Mouse (Mus musculus) midbrain, embryonic 13.5 days (tissue): ENCODE results near the gene Nckap1l. TPM values are rescaled to one million over a fixed set of nuclear protein-coding genes. Genes with fewer than 3 reads are reported as not detected.
A peak's percentile ranks its signal among the peaks of the same experiment; 100 is the strongest.
"Not testable (repeated sequence)": the region's sequence is repeated elsewhere in the genome, so short reads cannot be mapped to it uniquely, and the experiment has no call there.

Experiments used
- ATAC-seq: fragments of 200-750 bp; cut with Nextera tagmentation; 2 replicates; pipeline ENCODE4 v1.8.0; 2017; ENCODE audit warnings: mild to moderate bottlenecking, moderate TSS enrichment, moderate library complexity
- H3K27ac ChIP-seq: fragments of 300-500 bp; sonication (generic); 2 replicates; pipeline ENCODE4 v1.5.1; 2015; ENCODE audit warnings: inconsistent platforms, mild to moderate bottlenecking, moderate library complexity
- H3K27me3 ChIP-seq: fragments of 300-500 bp; sonication (generic); 2 replicates; pipeline ENCODE4 v1.6.1; 2015; ENCODE audit warnings: mild to moderate bottlenecking, inconsistent platforms
- H3K36me3 ChIP-seq: fragments of 300-500 bp; sonication (generic); 2 replicates; pipeline ENCODE4 v1.6.1; 2015; ENCODE audit warnings: mild to moderate bottlenecking, inconsistent platforms
- H3K4me1 ChIP-seq: fragments of 300-500 bp; sonication (generic); replicated peaks from 2 replicates; pipeline ENCODE4 v1.6.1; 2015; ENCODE audit warnings: inconsistent platforms
- H3K4me2 ChIP-seq: fragments of 300-500 bp; sonication (generic); replicated peaks from 2 replicates; pipeline ENCODE4 v1.6.1; 2015; ENCODE audit warnings: moderate library complexity, mild to moderate bottlenecking, inconsistent platforms
- H3K4me3 ChIP-seq: fragments of 300-500 bp; sonication (generic); replicated peaks from 2 replicates; pipeline ENCODE4 v1.5.1; 2015; ENCODE audit warnings: mild to moderate bottlenecking, inconsistent platforms
- H3K9ac ChIP-seq: fragments of 300-500 bp; sonication (generic); replicated peaks from 2 replicates; pipeline ENCODE4 v1.6.1; 2015; ENCODE audit warnings: mild to moderate bottlenecking, inconsistent platforms
- H3K9me3 ChIP-seq: fragments of 300-500 bp; sonication (generic); 2 replicates; pipeline ENCODE4 v1.6.1; 2016; ENCODE audit warnings: mild to moderate bottlenecking, inconsistent platforms
- WGBS: fragments of 180-500 bp; shearing (Covaris S2); methylation state at CpG from one replicate; pipeline ENCODE4 v1.1.7; 2015; 5-methylcytosine and 5-hydroxymethylcytosine counted together
- polyA plus RNA-seq: library from polyadenylated mRNA; unstranded; fragments of >200 nt; fragmentation: Nextera tagmentation; extraction: Ambion mirVana; gene quantifications from 2 replicates; pipeline ENCODE4 v1.2.1, GENCODE M21; 2015

Gene Nckap1l
- 1.2 and 1.8 TPM in 2 replicates for polyA plus RNA-seq

DNA sequence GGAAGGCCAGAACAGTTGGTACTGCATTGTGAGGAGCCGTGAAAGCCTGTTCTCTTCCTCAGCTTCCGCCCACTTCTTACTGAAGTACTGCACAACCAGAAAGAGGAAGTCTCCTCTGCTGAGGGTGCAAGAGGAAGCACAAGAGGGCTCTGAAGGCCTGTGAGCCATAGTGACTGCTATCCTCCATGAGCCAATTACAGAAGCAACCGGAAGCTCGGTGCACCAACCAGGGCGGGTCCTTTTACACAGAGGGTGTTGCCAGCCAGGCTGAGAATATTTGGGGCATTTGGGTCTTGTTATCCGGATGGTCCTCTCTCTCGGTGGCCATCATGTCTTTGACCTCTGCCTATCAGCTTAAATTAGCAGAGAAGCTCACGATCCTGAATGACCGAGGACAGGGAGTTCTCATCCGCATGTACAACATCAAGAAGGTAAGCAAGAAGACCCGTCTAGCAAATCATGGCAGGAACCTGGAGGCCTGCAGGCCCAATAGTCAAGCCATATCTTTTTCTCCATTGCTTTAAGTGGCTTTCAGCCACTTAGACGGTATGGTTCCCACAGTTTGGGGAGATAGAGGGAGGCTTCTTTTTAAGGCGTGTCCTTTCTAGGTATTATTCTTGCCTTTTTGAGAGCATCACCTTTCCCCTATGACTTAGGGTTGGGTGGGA lies at the start of gene Nckap1l:
TSS of gene Nckap1l (plus strand) at position 244 of the 668 bp plus-strand sequence.
- Histone ChIP-seq H3K9me3 (no peaks in the 10 kb centered on the region), H3K27me3 (no peaks in the 10 kb centered on the region), H3K9ac (no peak within 1 kb of the TSS), H3K27ac (no peak within 1 kb of the TSS), H3K4me1 (no peaks in the 10 kb centered on the region), H3K4me2 (no peak within 1 kb of the TSS), H3K4me3 (no peak within 1 kb of the TSS), H3K36me3 (no peaks in the 10 kb centered on the region)
- ATAC-seq = no peak
- 91% methylated on average over 13 of the region's 13 CpGs for WGBS

- not testable (repeated sequence) for ATAC-seq, H3K4me1 ChIP-seq, H3K9ac ChIP-seq, H3K4me3 ChIP-seq, H3K27me3 ChIP-seq, H3K9me3 ChIP-seq, H3K36me3 ChIP-seq, H3K4me2 ChIP-seq, H3K27ac ChIP-seq
- 92% methylated on average over 2 of the region's 3 CpGs for WGBS
These were observed 48.0 kb upstream of the Nckap1l start for GRCm38 (mm10) chr15:103405586-103405985.

DNA sequence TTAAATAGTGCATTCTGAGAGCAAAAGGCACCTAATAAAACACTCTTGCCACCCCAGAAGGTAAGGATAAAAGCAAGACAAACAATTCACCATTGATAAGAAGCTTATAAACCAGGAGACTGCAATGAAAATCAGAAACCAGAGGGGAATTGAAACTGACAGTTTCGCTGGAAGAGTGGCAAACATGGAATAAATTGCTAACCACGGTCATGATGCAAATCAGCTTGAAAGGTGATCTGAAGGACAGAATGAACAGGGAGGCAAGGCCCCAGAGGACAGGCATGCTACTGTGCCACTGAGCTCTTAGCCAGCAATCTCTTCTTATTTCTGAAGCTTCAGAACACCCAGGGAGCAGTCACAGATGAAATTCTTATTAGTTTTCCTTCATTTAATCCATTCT lies 26.6 kb upstream of the Nckap1l start:
- no peaks in the 10 kb centered on the region for H3K27me3 ChIP-seq
- no peak overlapping the region for H3K4me2 ChIP-seq
- no peaks in the 10 kb centered on the region for H3K36me3 ChIP-seq
- 0 out of 2 replicates have a peak, but pooled peaks have one; percentile 30 for ATAC-seq
- H3K27ac ChIP-seq = peak overlapping the region; percentile 31; the same call in 1 of the 2 replicates
- peaks cover 8% of the 10 kb centered on the region; the same call in 1 of the 2 replicates for H3K4me1 ChIP-seq
- 17% methylated on average over 2 of the region's 2 CpGs for WGBS
- H3K9me3 ChIP-seq = no peaks in the 10 kb centered on the region
- no peak overlapping the region for H3K4me3 ChIP-seq
- no peak overlapping the region for H3K9ac ChIP-seq

GRCm38 (mm10) chr15:103430241-103430640 lies 23.4 kb upstream of the Nckap1l start, which contains the start of gene Gtsf1:
Gtsf1 (minus strand) TSS chr15:103430470.
- Histone ChIP-seq H3K4me2 (no peak within 1 kb of the TSS), H3K9me3 (no peaks in the 10 kb centered on the region), H3K4me1 (peaks cover 8% of the 10 kb centered on the region; the same call in 1 of the 2 replicates), H3K27me3 (no peaks in the 10 kb centered on the region), H3K27ac (no peak within 1 kb of the TSS), H3K4me3 (no peak within 1 kb of the TSS), H3K9ac (no peak within 1 kb of the TSS), H3K36me3 (no peaks in the 10 kb centered on the region)
- 94% methylated on average over 16 of the region's 16 CpGs for WGBS
- ATAC-seq = no peak

GRCm38 (mm10) chr15:103445966-103446365 lies 7.6 kb upstream of the Nckap1l start:
- H3K27ac ChIP-seq, H3K27me3 ChIP-seq, H3K4me1 ChIP-seq, H3K9ac ChIP-seq, H3K4me2 ChIP-seq, H3K4me3 ChIP-seq, H3K36me3 ChIP-seq, ATAC-seq, H3K9me3 ChIP-seq: not testable (repeated sequence)
- 86% methylated on average over 4 of the region's 4 CpGs for WGBS

DNA sequence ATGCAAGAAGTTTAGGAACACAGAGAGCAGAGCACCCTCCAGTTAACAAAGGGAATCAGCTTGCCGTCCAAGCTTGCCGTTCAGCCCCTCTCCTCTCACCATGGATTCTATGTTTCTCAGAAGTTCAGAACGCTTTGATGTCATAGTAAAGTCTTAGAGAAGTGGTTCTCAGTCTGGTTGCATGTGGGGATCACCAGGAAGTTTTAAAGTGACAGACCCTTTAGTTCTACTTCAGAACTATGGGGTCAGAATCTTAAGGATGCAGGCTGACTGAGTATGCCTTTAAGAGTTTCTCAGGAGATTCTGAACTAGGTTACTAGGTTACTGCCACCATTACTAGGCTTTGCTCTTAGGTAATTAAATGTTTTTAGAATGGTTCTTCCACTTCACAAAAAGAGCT lies 5.2 kb upstream of the Nckap1l start, which contains the start of gene Gtsf2:
TSS of gene Gtsf2 (minus strand) at position 101 of the 400 bp plus-strand sequence.
- H3K9ac ChIP-seq = no peak within 1 kb of the TSS
- H3K27me3 ChIP-seq = no peaks in the 10 kb centered on the region
- WGBS = 13% methylated on average over 3 of the region's 3 CpGs
- H3K4me1 ChIP-seq = no peaks in the 10 kb centered on the region
- no peak within 1 kb of the TSS for H3K4me3 ChIP-seq
- H3K27ac ChIP-seq = no peak within 1 kb of the TSS
- no peaks in the 10 kb centered on the region for H3K9me3 ChIP-seq
- H3K4me2 ChIP-seq = no peak within 1 kb of the TSS
- ATAC-seq = no peak
- H3K36me3 ChIP-seq = no peaks in the 10 kb centered on the region

DNA sequence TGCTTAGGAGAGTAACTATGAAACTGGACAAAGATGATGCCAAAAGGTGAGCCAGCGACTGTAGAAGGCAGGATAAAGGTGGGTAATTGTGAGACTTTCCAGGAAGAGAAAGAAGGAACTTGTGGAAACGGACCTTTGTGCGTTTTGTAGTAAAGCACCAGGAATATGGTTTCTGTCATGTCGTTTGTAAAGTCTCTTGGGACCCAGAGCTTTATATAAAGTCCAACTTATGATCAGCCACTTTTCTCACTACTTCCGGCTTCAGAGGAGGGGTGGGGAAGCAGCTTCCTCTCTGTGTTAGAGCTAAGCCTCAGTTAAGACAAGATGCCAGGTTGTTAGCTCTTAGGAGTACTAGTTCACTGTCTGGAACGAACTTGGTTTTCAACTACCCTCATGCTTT lies 855 bp downstream of the Nckap1l start:
- no peak overlapping the region for H3K27ac ChIP-seq
- H3K4me3 ChIP-seq = no peak overlapping the region
- no peaks in the 10 kb centered on the region for H3K4me1 ChIP-seq
- no peaks in the 10 kb centered on the region for H3K9me3 ChIP-seq
- no peak overlapping the region for H3K9ac ChIP-seq
- H3K27me3 ChIP-seq = no peaks in the 10 kb centered on the region
- no peak for ATAC-seq
- WGBS = 90% methylated on average over 6 of the region's 6 CpGs
- H3K4me2 ChIP-seq = no peak overlapping the region
- no peaks in the 10 kb centered on the region for H3K36me3 ChIP-seq

DNA sequence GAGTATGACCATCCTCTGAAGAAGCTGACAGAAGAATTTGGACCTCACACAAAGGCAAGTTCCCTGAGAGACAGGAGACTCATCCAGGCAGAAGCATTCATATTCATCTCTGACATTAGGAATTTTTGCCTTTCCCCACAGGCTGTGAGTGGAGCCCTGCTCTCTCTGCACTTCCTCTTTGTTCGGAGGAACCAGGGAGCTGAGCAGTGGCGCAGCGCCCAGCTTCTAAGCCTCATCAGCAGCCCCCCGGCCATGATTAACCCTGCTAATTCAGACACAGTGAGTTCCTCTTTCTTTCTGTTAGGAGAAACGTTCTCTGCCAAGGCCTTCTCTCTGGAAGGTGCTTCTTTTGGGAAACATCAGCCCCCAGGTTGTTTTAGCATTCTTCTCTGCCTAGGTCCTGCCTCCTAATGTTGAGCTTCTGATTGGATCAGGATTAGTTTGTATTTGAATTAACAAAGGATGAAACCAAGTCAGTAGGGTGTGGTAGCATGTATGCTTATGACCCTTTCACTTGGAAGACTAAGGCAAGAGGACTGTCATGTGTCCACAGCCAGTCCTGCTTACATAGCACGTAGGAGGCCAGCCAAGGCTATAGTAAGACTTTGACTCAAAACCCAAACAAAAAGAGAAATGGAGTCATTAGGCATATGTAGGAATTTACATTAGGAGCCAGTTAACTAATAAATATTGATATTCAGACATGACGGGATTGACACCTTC lies 9.1 kb downstream of the Nckap1l start:
- no peaks in the 10 kb centered on the region for H3K4me1 ChIP-seq
- H3K27ac ChIP-seq = no peak overlapping the region
- no peaks in the 10 kb centered on the region for H3K36me3 ChIP-seq
- 73% methylated on average over 7 of the region's 7 CpGs for WGBS
- no peak overlapping the region for H3K4me2 ChIP-seq
- H3K9ac ChIP-seq = no peak overlapping the region
- no peak for ATAC-seq
- no peaks in the 10 kb centered on the region for H3K9me3 ChIP-seq
- H3K27me3 ChIP-seq = no peaks in the 10 kb centered on the region
- H3K4me3 ChIP-seq = no peak overlapping the region

DNA sequence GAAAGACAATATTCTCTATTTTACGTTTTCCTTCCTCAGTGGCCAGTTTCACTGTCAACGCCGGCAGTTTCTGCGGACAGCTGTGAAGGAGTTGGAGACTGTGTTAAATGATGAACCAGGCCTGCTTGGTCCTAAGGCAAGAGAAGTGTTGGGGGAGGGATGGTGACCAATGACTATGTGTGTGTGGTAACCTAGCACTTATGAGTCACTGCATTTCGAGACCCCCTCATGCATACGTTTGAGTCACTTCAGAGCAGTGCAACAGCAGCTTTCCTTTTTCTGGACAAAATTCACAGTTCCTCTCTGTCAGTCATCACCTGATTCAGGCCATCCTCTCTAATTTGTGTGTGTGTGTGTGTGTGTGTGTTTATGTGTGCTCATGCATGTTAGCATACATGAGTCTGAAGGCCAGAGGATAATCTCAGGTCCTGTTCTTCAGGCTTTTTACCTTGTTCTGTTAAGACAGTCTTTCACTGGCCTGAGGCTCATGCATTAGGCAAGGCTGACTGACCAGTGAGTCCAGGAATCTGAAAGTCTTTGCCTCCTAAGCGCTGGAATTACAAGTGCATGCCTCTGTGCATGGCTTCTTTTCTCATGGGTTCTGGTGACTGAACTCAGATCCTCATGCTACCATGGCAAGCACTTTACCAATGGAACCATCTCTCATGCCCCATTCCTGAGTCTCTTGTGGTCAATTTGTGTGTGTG lies 18.0 kb downstream of the Nckap1l start:
- no peaks in the 10 kb centered on the region for H3K4me1 ChIP-seq
- WGBS = 85% methylated on average over 7 of the region's 7 CpGs
- no peak overlapping the region for H3K9ac ChIP-seq
- H3K27ac ChIP-seq = no peak overlapping the region
- ATAC-seq = no peak
- no peaks in the 10 kb centered on the region for H3K9me3 ChIP-seq
- H3K27me3 ChIP-seq = no peaks in the 10 kb centered on the region
- H3K36me3 ChIP-seq = no peaks in the 10 kb centered on the region
- no peak overlapping the region for H3K4me2 ChIP-seq
- H3K4me3 ChIP-seq = no peak overlapping the region

GRCm38 (mm10) chr15:103472265-103472664 lies 18.7 kb downstream of the Nckap1l start:
- no peak overlapping the region for H3K4me3 ChIP-seq
- WGBS = 72% methylated on average over 3 of the region's 3 CpGs
- no peak overlapping the region for H3K9ac ChIP-seq
- H3K4me2 ChIP-seq = no peak overlapping the region
- H3K9me3 ChIP-seq = no peaks in the 10 kb centered on the region
- H3K36me3 ChIP-seq = no peaks in the 10 kb centered on the region
- H3K27me3 ChIP-seq = no peaks in the 10 kb centered on the region
- H3K27ac ChIP-seq = no peak overlapping the region
- H3K4me1 ChIP-seq = no peaks in the 10 kb centered on the region
- ATAC-seq = no peak

GRCm38 (mm10) chr15:103473182-103473581 lies 19.6 kb downstream of the Nckap1l start:
- Histone ChIP-seq H3K4me2 (no peak overlapping the region), H3K27ac (no peak overlapping the region), H3K4me3 (no peak overlapping the region), H3K27me3 (no peaks in the 10 kb centered on the region), H3K4me1 (no peaks in the 10 kb centered on the region), H3K9ac (no peak overlapping the region), H3K9me3 (no peaks in the 10 kb centered on the region), H3K36me3 (no peaks in the 10 kb centered on the region)
- 90% methylated on average over 7 of the region's 7 CpGs for WGBS
- no peak for ATAC-seq

- Histone ChIP-seq H3K4me3 (no peak overlapping the region), H3K9me3 (no peaks in the 10 kb centered on the region), H3K4me2 (no peak overlapping the region), H3K36me3 (no peaks in the 10 kb centered on the region), H3K4me1 (no peaks in the 10 kb centered on the region), H3K9ac (no peak overlapping the region), H3K27ac (no peak overlapping the region), H3K27me3 (no peaks in the 10 kb centered on the region)
- WGBS = 91% methylated on average over 5 of the region's 5 CpGs
- no peak for ATAC-seq
These were observed 20.2 kb downstream of the Nckap1l start for GRCm38 (mm10) chr15:103473769-103474168.
